Mouse (Mus musculus) hindbrain, embryonic 12.5 days (tissue): ENCODE results near the gene Mrpl39. TPM values are rescaled to one million over a fixed set of nuclear protein-coding genes. Genes with fewer than 3 reads are reported as not detected.

Source experiments
- ATAC-seq: fragments of 200-750 bp; cut with Nextera tagmentation; 2 replicates; pipeline ENCODE4 v1.8.0; 2017; ENCODE audit warnings: moderate TSS enrichment; ENCODE audit not compliant: low FRiP score
- H3K27ac ChIP-seq: fragments of 300-500 bp; sonication (generic); 2 replicates; pipeline ENCODE4 v1.5.1; 2016; ENCODE audit warnings: mild to moderate bottlenecking
- H3K27me3 ChIP-seq: fragments of 300-500 bp; sonication (generic); 2 replicates; pipeline ENCODE4 v1.6.1; 2016; ENCODE audit warnings: mild to moderate bottlenecking
- H3K36me3 ChIP-seq: fragments of 300-500 bp; sonication (generic); 2 replicates; pipeline ENCODE4 v1.6.1; 2016; ENCODE audit warnings: mild to moderate bottlenecking
- H3K4me1 ChIP-seq: fragments of 300-500 bp; sonication (generic); 2 replicates; pipeline ENCODE4 v1.6.1; 2016
- H3K4me2 ChIP-seq: fragments of 300-500 bp; sonication (generic); replicated peaks from 2 replicates; pipeline ENCODE4 v1.6.1; 2016; ENCODE audit warnings: mild to moderate bottlenecking
- H3K4me3 ChIP-seq: fragments of 300-500 bp; sonication (generic); 2 replicates; pipeline ENCODE4 v1.5.1; 2016; ENCODE audit warnings: mild to moderate bottlenecking
- H3K9ac ChIP-seq: fragments of 300-500 bp; sonication (generic); 2 replicates; pipeline ENCODE4 v1.6.1; 2016; ENCODE audit warnings: mild to moderate bottlenecking, moderate library complexity
- H3K9me3 ChIP-seq: fragments of 300-500 bp; sonication (generic); replicated peaks from 2 replicates; pipeline ENCODE4 v1.6.1; 2016; ENCODE audit warnings: mild to moderate bottlenecking
- WGBS: fragments of 180-500 bp; shearing (Covaris S2); methylation state at CpG from one replicate; pipeline ENCODE4 v1.1.7; 2016; 5-methylcytosine and 5-hydroxymethylcytosine counted together
- polyA plus RNA-seq: library from polyadenylated mRNA; unstranded; fragments of >200 nt; fragmentation: Nextera tagmentation; extraction: Ambion mirVana; gene quantifications from 2 replicates; pipeline ENCODE4 v1.2.1, GENCODE M21; 2016

Gene Mrpl39
- polyA plus RNA-seq, 1 experiment from 2014 or later = 42.7 TPM

DNA sequence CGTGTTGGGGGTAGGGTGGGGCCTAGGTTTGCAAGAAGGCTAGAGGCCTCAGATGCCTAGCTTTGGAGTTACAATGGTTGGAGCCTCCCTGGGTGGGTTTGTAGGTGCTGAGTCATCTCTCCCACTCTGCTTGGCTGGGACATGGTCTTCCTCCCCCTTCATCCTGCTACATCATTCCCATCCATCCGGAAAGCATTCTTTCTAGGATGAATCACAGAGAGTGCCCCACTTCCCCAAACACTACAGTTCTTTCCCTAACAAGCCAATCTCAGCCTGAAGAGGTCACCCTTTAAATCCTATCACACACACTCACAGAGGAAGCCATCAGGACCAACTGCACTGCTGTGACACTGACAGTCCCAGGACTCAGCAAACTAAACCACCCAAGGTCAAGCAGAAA, 14.9 kb downstream of the Mrpl39 start:
- Histone ChIP-seq H3K36me3 (peaks cover 61% of the 10 kb centered on the region), H3K9ac (no peak overlapping the region), H3K4me1 (no peaks in the 10 kb centered on the region), H3K27me3 (no peaks in the 10 kb centered on the region), H3K4me3 (no peak overlapping the region), H3K27ac (no peak overlapping the region), H3K9me3 (no peaks in the 10 kb centered on the region), H3K4me2 (no peak overlapping the region)
- ATAC-seq = no peak
- WGBS = 100% methylated on average over 2 of the region's 2 CpGs

DNA sequence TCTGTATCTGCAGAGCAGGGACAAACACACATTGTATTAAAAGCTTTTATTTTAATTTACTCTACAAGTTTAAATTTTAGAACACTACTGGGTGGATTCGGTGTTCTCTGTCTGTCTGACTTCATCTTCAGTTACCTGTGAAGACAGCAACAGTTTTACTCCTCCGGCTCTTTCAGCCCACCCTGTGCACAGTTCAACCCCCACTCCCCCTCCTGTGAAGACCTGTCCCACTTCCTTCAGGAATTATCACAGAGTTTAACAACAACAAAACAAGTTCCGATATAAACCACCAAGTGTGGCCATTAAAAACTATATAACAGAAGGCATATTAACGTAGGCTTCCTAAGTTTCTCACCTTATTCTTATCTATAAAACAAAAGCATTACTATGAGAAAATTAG, 17.3 kb downstream of the Mrpl39 start:
- H3K4me2 ChIP-seq = no peak overlapping the region
- no peaks in the 10 kb centered on the region for H3K9me3 ChIP-seq
- no peaks in the 10 kb centered on the region for H3K27me3 ChIP-seq
- no peak for ATAC-seq
- no peak overlapping the region for H3K9ac ChIP-seq
- WGBS = 98% methylated on average over 4 of the region's 4 CpGs
- H3K27ac ChIP-seq = no peak overlapping the region
- H3K36me3 ChIP-seq = peaks cover 40% of the 10 kb centered on the region
- no peaks in the 10 kb centered on the region for H3K4me1 ChIP-seq
- no peak overlapping the region for H3K4me3 ChIP-seq

DNA sequence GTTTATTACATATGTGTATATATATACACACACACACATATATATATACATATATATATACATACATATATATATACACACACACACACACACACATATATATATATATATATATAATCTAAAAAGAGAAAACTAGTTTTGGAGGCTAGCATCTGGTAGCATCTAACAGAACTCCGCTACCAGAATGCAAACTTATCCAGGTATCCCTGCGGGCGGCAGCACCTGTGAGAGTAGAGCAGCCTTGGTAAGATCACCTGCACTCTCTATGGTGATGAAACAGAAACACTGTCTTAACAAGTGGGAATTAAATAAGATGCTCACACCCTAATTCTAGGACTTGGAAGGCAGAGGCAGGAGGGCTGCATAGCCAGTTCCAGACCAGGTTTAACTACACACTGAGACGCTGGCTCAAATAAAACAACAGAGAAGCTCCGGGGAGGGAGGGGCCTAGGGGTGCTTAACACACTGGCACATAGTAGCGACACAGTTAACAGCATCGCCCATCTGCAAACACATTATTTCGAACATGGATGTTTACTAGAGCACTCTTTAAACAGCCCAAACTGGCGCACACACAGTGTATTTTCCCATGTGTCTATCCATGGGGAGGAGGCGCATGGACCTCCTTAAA, 17.8 kb downstream of the Mrpl39 start:
- Histone ChIP-seq H3K4me3 (no peak overlapping the region), H3K9me3 (no peaks in the 10 kb centered on the region), H3K9ac (no peak overlapping the region), H3K4me2 (no peak overlapping the region), H3K36me3 (peaks cover 35% of the 10 kb centered on the region), H3K4me1 (no peaks in the 10 kb centered on the region), H3K27me3 (no peaks in the 10 kb centered on the region), H3K27ac (no peak overlapping the region)
- ATAC-seq = no peak
- 93% methylated on average over 10 of the region's 10 CpGs for WGBS

DNA sequence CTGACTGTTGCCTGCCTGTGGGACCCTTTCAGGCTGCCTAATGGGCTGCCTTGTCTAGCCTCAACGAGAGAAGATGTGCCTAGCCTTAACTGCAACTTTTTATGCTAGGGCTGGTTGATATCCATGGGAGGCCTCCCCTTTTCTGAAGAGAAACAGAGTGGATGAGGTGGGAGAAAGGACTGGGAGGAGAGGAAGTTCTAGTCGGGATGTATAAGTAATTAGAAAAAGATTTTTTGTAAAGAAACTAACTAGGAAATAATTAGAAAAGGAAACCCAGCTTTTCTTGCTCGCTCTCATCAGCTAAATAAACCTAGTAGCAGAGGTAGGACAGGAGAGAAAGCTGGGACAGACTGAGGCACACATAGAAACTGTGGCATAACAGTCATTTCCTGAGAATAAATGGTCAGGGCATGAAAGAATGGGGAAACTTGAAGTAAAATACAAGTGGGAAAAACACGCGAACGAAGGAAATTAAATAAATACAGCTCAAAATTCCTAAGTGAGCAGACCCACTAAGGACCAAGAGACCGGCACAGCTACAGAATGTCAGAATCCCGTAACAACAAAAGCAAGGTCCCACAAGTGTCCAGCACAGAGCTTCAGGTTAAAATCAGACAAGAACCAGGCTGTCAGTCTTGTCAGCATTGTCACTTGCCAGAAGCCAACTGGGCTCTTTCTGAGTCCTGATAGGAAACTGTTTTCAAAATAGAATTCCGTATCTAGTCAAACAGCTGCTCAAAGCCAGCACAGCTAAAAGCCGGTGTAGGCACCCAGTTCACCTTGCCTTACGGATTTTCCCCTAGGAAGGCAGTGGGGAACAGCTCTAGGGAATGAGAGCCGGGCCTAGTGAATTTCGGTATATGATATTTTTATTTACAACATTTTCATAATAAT, 18.6 kb downstream of the Mrpl39 start:
- Histone ChIP-seq H3K4me2 (no peak overlapping the region), H3K27ac (no peak overlapping the region), H3K4me1 (no peaks in the 10 kb centered on the region), H3K9me3 (no peaks in the 10 kb centered on the region), H3K4me3 (no peak overlapping the region), H3K9ac (no peak overlapping the region), H3K27me3 (no peaks in the 10 kb centered on the region), H3K36me3 (peaks cover 27% of the 10 kb centered on the region)
- 91% methylated on average over 13 of the region's 13 CpGs for WGBS
- ATAC-seq = no peak

DNA sequence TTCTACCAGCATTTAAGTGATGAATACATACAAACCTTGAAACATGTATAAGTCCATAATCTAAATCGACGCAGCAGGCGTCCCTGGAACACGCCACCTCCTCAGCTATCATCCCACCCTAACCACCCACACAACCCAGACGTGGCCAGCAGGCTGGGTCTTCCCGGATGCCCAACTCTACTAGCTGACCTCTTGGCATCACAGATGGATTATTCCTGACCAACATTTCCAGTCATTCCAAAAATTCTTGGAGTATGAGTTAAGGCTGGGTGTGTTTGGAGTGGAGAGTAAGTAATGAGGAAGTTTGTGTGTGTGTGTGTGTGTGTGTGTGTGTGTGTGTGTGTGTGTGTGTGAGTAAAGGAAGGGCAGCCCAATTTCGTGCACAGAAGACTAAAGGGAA, 19.3 kb downstream of the Mrpl39 start:
- no peaks in the 10 kb centered on the region for H3K9me3 ChIP-seq
- H3K36me3 ChIP-seq = peaks cover 19% of the 10 kb centered on the region
- no peak overlapping the region for H3K9ac ChIP-seq
- no peak overlapping the region for H3K4me3 ChIP-seq
- WGBS = 91% methylated on average over 7 of the region's 7 CpGs
- H3K4me2 ChIP-seq = no peak overlapping the region
- ATAC-seq = no peak
- no peaks in the 10 kb centered on the region for H3K27me3 ChIP-seq
- H3K27ac ChIP-seq = no peak overlapping the region
- H3K4me1 ChIP-seq = no peaks in the 10 kb centered on the region

DNA sequence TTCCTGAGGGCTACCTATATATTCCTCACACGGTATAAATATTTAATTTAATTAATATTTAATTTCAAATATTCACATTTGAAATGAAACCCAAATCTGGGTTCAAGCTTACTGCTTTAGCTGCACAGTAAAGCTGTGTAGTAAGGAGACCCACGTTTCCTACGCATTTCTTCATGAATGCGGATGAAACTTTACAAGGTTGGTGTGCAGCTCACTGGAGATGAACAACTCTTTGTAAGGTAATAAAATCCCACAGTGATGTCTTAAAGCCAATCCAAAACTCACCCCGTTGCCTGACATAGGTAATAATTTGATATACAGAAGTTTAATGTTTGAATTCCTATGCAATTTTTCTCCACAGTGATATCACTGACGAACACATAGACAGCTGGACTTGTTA, 20.6 kb downstream of the Mrpl39 start:
- H3K4me2 ChIP-seq = no peak overlapping the region
- H3K36me3 ChIP-seq = peaks cover 8% of the 10 kb centered on the region
- no peaks in the 10 kb centered on the region for H3K27me3 ChIP-seq
- no peaks in the 10 kb centered on the region for H3K4me1 ChIP-seq
- ATAC-seq = no peak
- WGBS = 94% methylated on average over 6 of the region's 6 CpGs
- no peak overlapping the region for H3K9ac ChIP-seq
- H3K27ac ChIP-seq = no peak overlapping the region
- H3K4me3 ChIP-seq = no peak overlapping the region
- no peaks in the 10 kb centered on the region for H3K9me3 ChIP-seq

DNA sequence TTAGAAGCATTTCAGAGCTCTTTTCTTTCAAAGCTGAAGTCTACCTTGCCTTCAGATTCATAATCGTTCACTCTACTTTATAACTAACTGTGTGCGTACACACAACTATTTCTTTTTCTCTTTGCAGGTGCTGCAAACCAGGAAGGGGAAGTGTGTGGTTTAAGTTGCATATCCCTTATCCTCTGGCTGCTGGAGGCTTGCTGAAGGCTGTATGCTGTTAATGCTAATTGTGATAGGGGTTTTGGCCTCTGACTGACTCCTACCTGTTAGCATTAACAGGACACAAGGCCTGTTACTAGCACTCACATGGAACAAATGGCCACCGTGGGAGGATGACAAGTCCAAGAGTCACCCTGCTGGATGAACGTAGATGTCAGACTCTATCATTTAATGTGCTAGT, 21.6 kb downstream of the Mrpl39 start:
- Histone ChIP-seq H3K4me1 (no peaks in the 10 kb centered on the region), H3K4me2 (no peak overlapping the region), H3K9ac (no peak overlapping the region), H3K27ac (no peak overlapping the region), H3K36me3 (peaks cover 8% of the 10 kb centered on the region), H3K27me3 (no peaks in the 10 kb centered on the region), H3K4me3 (no peak overlapping the region), H3K9me3 (no peaks in the 10 kb centered on the region)
- WGBS = 89% methylated on average over 4 of the region's 4 CpGs
- no peak for ATAC-seq

DNA sequence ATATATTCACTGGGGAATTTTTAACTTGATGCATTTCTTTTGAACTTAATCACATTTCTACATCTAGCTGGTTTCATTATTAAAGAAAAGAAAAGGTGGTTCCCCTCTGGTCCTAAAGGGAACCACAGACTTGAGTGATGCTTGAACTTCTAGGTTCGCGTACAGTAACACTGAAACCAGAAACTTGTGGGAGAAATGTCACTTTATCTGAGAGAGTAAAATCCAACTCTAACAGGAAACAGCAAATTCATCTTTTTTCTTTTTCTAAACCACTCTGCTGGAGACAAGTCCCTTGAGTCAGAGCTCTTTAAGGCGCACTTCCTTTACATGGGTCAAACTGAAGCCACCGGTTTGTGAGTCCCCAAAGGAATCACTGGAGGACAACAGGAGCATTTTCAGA, 22.4 kb downstream of the Mrpl39 start:
- H3K4me2 ChIP-seq = no peak overlapping the region
- no peak overlapping the region for H3K4me3 ChIP-seq
- no peaks in the 10 kb centered on the region for H3K4me1 ChIP-seq
- H3K36me3 ChIP-seq = peaks cover 3% of the 10 kb centered on the region; the same call in 1 of the 2 replicates
- no peak for ATAC-seq
- H3K9ac ChIP-seq = no peak overlapping the region
- no peak overlapping the region for H3K27ac ChIP-seq
- WGBS = 86% methylated on average over 4 of the region's 4 CpGs
- no peaks in the 10 kb centered on the region for H3K9me3 ChIP-seq
- H3K27me3 ChIP-seq = no peaks in the 10 kb centered on the region

DNA sequence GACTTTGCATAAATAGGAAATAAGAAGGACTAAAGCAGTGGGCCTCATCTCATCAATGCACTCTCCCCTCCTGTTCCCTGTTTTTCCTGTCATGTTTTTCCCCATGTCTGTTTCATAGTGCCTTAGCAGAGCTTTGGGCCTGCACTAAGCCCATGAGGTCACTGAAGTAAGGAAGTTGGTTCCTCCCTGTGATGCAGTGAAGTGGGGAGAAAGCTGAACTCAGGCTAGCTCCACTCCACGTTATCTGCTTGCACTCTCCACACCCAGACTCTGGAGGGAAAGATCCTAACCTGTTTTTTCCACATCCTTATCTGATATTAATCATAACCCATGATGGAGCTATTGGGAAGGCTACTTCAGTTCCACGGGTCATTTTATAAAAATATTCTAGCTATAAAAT, 26.9 kb downstream of the Mrpl39 start:
- no peak overlapping the region for H3K9ac ChIP-seq
- WGBS = 79% methylated on average over 2 of the region's 2 CpGs
- H3K9me3 ChIP-seq = no peaks in the 10 kb centered on the region
- no peaks in the 10 kb centered on the region for H3K4me1 ChIP-seq
- no peak for ATAC-seq
- no peaks in the 10 kb centered on the region for H3K36me3 ChIP-seq
- H3K4me3 ChIP-seq = no peak overlapping the region
- H3K27me3 ChIP-seq = peaks cover 11% of the 10 kb centered on the region
- no peak overlapping the region for H3K27ac ChIP-seq
- no peak overlapping the region for H3K4me2 ChIP-seq

DNA sequence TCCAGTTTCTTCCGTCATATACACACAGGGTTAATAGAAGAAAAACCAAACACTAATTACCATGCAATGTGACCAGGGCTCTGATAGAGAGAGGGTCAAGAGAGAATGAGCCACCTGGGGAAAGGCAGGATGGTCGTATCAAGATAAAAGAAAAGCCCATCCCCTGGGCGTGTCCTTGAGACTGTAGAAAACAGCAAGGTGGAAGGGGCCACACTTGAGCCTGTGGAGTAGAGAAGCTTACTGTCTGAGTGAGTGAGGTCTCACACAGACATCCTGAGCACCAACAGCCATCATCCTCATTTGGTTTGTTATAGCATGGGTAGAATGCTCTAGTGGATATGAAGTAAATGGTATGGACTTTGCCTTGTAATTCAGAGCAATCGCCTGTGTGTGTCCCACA, 27.7 kb downstream of the Mrpl39 start:
- Histone ChIP-seq H3K27ac (no peak overlapping the region), H3K27me3 (peaks cover 18% of the 10 kb centered on the region), H3K4me3 (no peak overlapping the region), H3K9ac (no peak overlapping the region), H3K36me3 (no peaks in the 10 kb centered on the region), H3K9me3 (no peaks in the 10 kb centered on the region), H3K4me1 (peaks cover 1% of the 10 kb centered on the region; the same call in 1 of the 2 replicates), H3K4me2 (no peak overlapping the region)
- ATAC-seq = no peak
- 65% methylated on average over 4 of the region's 4 CpGs for WGBS

DNA sequence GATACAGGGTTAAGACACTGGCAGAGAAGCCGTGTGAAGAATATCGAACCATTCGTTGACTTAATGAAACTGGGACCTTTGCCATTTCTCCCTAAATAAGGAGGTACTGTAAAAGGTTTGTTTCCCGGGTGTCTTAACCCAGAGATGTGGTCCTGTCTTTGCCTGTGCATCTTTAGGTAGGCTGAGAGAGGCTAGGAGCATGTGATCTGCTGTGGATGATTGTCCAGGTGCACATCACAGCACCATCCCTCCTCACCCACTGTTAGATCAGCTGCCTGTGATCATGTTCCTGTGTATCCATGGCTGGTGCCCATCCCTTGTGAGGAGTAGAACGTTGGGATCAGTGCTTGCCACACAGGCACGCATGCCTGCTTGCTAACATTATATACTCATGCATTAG, 29.0 kb downstream of the Mrpl39 start:
- no peak overlapping the region for H3K27ac ChIP-seq
- H3K4me2 ChIP-seq = no peak overlapping the region
- no peaks in the 10 kb centered on the region for H3K9me3 ChIP-seq
- peaks cover 25% of the 10 kb centered on the region for H3K27me3 ChIP-seq
- no peak overlapping the region for H3K4me3 ChIP-seq
- no peak overlapping the region for H3K9ac ChIP-seq
- no peak for ATAC-seq
- no peaks in the 10 kb centered on the region for H3K36me3 ChIP-seq
- 83% methylated on average over 6 of the region's 6 CpGs for WGBS
- H3K4me1 ChIP-seq = peaks cover 4% of the 10 kb centered on the region; the same call in 1 of the 2 replicates

DNA sequence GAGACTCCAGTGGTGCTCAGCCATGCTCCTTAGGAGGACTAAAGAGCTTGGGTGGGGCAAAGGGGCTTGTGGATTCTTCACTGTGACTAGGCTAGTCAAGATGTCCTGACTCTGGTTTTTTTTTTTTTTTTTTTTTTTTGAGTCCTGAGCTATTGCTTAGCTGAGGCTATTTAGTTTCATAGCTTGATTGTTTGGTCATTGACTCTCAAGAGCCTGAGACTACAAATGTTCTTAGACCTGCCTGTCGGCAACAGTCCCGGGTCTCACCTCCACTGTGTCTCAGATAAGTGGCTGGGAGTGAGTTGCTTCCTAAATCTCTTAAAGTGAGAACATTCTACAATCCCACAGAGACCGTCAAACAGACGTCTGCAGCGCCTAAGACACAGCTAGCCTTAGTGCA, 30.0 kb downstream of the Mrpl39 start:
- WGBS = 85% methylated on average over 5 of the region's 5 CpGs
- H3K4me2 ChIP-seq = no peak overlapping the region
- peaks cover 26% of the 10 kb centered on the region for H3K27me3 ChIP-seq
- no peak overlapping the region for H3K9ac ChIP-seq
- H3K4me3 ChIP-seq = no peak overlapping the region
- H3K4me1 ChIP-seq = peaks cover 4% of the 10 kb centered on the region; the same call in 1 of the 2 replicates
- H3K27ac ChIP-seq = no peak overlapping the region
- H3K36me3 ChIP-seq = no peaks in the 10 kb centered on the region
- no peak for ATAC-seq
- no peaks in the 10 kb centered on the region for H3K9me3 ChIP-seq
